Mouse (Mus musculus): ENCODE data around the gene Vps11. TPM values are rescaled to one million over a fixed set of nuclear protein-coding genes. Genes with fewer than 3 reads are reported as not detected.
"Not testable (repeated sequence)": the region's sequence is repeated elsewhere in the genome, so short reads cannot be mapped to it uniquely, and the experiment has no call there.

Gene Vps11
- polyA plus RNA-seq, 1 experiment from 2014 or later = 14.6 TPM

GRCm38 (mm10) chr9:44334396-44335330 lies 26.8 kb downstream of the Vps11 start, which contains the start of gene H2afx:
Gene H2afx, plus strand, starts transcription at chr9:44334694.
- peaks cover 81% of the 10 kb centered on the region for H3K36me3 ChIP-seq (replicated peaks)
- peak within 1 kb of the TSS; percentile 100 for H3K27ac ChIP-seq (replicated peaks)
- under 1% methylated on average over 91 of the region's 91 CpGs for WGBS (ENCODE audit: insufficient replicate concordance)

GRCm38 (mm10) chr9:44332918-44333638 lies 28.4 kb downstream of the Vps11 start:
- no peaks in the 10 kb centered on the region for H3K27me3 ChIP-seq
- peaks cover 32% of the 10 kb centered on the region for H3K4me1 ChIP-seq (replicated peaks)
- H3K36me3 ChIP-seq (replicated peaks) = peaks cover 79% of the 10 kb centered on the region
- peak overlapping the region; percentile 16 for H3K9ac ChIP-seq
- no peaks in the 10 kb centered on the region for H3K9me3 ChIP-seq (replicated peaks)
- H3K4me2 ChIP-seq = peak overlapping the region; percentile 60
- H3K4me3 ChIP-seq (replicated peaks) = peak overlapping the region; percentile 48
- no peak for ATAC-seq (ENCODE audit: insufficient read depth)
- peak overlapping the region; percentile 83 for H3K27ac ChIP-seq (replicated peaks)
- 92% methylated on average over 13 of the region's 13 CpGs for WGBS (ENCODE audit: insufficient replicate concordance)

More at GRCm38 (mm10) chr9:44334396-44335330, 26.8 kb downstream of the Vps11 start, which contains the start of gene H2afx:
- peaks cover 40% of the 10 kb centered on the region for H3K4me1 ChIP-seq (replicated peaks)
- no peaks in the 10 kb centered on the region for H3K9me3 ChIP-seq (replicated peaks)
- peak within 1 kb of the TSS; percentile 81 for H3K4me3 ChIP-seq (replicated peaks)
- peak; percentile 85 for ATAC-seq (ENCODE audit: insufficient read depth)
- no peaks in the 10 kb centered on the region for H3K27me3 ChIP-seq
- H3K9ac ChIP-seq = peak within 1 kb of the TSS; percentile 96
- H3K4me2 ChIP-seq = peak within 1 kb of the TSS; percentile 82

- Histone ChIP-seq H3K4me3 (replicated peaks) (no peak overlapping the region), H3K9me3 (replicated peaks) (no peaks in the 10 kb centered on the region), H3K9ac (no peak overlapping the region), H3K4me1 (replicated peaks) (peaks cover 37% of the 10 kb centered on the region), H3K4me2 (no peak overlapping the region), H3K36me3 (replicated peaks) (peaks cover 55% of the 10 kb centered on the region), H3K27ac (replicated peaks) (0 out of 2 replicates have a peak overlapping the region, but pooled peaks have one; percentile 26), H3K27me3 (no peaks in the 10 kb centered on the region)
- 83% methylated on average over 6 of the region's 6 CpGs for WGBS (ENCODE audit: insufficient replicate concordance)
- ATAC-seq (ENCODE audit: insufficient read depth) = no peak
These were observed 30.7 kb downstream of the Vps11 start for GRCm38 (mm10) chr9:44330736-44331135.

- 88% methylated on average over 5 of the region's 5 CpGs for WGBS (ENCODE audit: insufficient replicate concordance)
- H3K27ac ChIP-seq (replicated peaks) = peak overlapping the region; percentile 88
- H3K27me3 ChIP-seq = no peaks in the 10 kb centered on the region
- H3K4me2 ChIP-seq = peak overlapping the region; percentile 91
- peaks cover 44% of the 10 kb centered on the region for H3K36me3 ChIP-seq (replicated peaks)
- H3K4me1 ChIP-seq (replicated peaks) = peaks cover 39% of the 10 kb centered on the region
- H3K9me3 ChIP-seq (replicated peaks) = no peaks in the 10 kb centered on the region
- no peak for ATAC-seq (ENCODE audit: insufficient read depth)
- peak overlapping the region; percentile 88; the same call in 1 of the 2 replicates for H3K9ac ChIP-seq
- peak overlapping the region; percentile 81 for H3K4me3 ChIP-seq (replicated peaks)
These were observed 33.5 kb downstream of the Vps11 start for GRCm38 (mm10) chr9:44327926-44328325.

- H3K4me3 ChIP-seq (replicated peaks) = peak overlapping the region; percentile 81
- H3K9ac ChIP-seq = peak overlapping the region; percentile 88
- peak overlapping the region; percentile 91 for H3K4me2 ChIP-seq
- H3K4me1 ChIP-seq (replicated peaks) = peaks cover 42% of the 10 kb centered on the region
- WGBS (ENCODE audit: insufficient replicate concordance) = under 1% methylated on average over 22 of the region's 22 CpGs
- H3K9me3 ChIP-seq (replicated peaks) = no peaks in the 10 kb centered on the region
- H3K27ac ChIP-seq (replicated peaks) = peak overlapping the region; percentile 88
- peaks cover 38% of the 10 kb centered on the region for H3K36me3 ChIP-seq (replicated peaks)
- no peaks in the 10 kb centered on the region for H3K27me3 ChIP-seq
- ATAC-seq (ENCODE audit: insufficient read depth) = peak; percentile 40
These were observed 34.3 kb downstream of the Vps11 start for GRCm38 (mm10) chr9:44327064-44327711.

- under 1% methylated on average over 38 of the region's 38 CpGs for WGBS (ENCODE audit: insufficient replicate concordance)
These were observed 35.0 kb downstream of the Vps11 start for GRCm38 (mm10) chr9:44326371-44327063.

GRCm38 (mm10) chr9:44325768-44326370 lies 35.6 kb downstream of the Vps11 start, which contains the start of gene Dpagt1:
Gene Dpagt1, plus strand, starts transcription at chr9:44326019.
- ATAC-seq (ENCODE audit: insufficient read depth) = no peak; the same call in 1 of the 2 replicates
- WGBS (ENCODE audit: insufficient replicate concordance) = 3% methylated on average over 12 of the region's 12 CpGs
- Histone ChIP-seq H3K9ac (peak within 1 kb of the TSS; percentile 88), H3K27me3 (no peaks in the 10 kb centered on the region), H3K27ac (replicated peaks) (peak within 1 kb of the TSS; percentile 88), H3K4me2 (peak within 1 kb of the TSS; percentile 91), H3K4me1 (replicated peaks) (peaks cover 49% of the 10 kb centered on the region), H3K36me3 (replicated peaks) (peaks cover 25% of the 10 kb centered on the region), H3K9me3 (replicated peaks) (no peaks in the 10 kb centered on the region), H3K4me3 (replicated peaks) (peak within 1 kb of the TSS; percentile 81)

More at GRCm38 (mm10) chr9:44326371-44327063, 35.0 kb downstream of the Vps11 start:
- no peaks in the 10 kb centered on the region for H3K27me3 ChIP-seq
- peaks cover 43% of the 10 kb centered on the region for H3K4me1 ChIP-seq (replicated peaks)
- ATAC-seq (ENCODE audit: insufficient read depth) = peak; percentile 86
- peaks cover 32% of the 10 kb centered on the region for H3K36me3 ChIP-seq (replicated peaks)
- H3K4me3 ChIP-seq (replicated peaks) = peak overlapping the region; percentile 81
- peak overlapping the region; percentile 91 for H3K4me2 ChIP-seq
- peak overlapping the region; percentile 88 for H3K9ac ChIP-seq
- peak overlapping the region; percentile 88 for H3K27ac ChIP-seq (replicated peaks)
- H3K9me3 ChIP-seq (replicated peaks) = no peaks in the 10 kb centered on the region

GRCm38 (mm10) chr9:44325032-44325767 lies 36.3 kb downstream of the Vps11 start:
- WGBS (ENCODE audit: insufficient replicate concordance) = 46% methylated on average over 7 of the region's 8 CpGs
- H3K27ac ChIP-seq (replicated peaks) = peak overlapping the region; percentile 88
- not testable (repeated sequence) for H3K27me3 ChIP-seq; H3K9me3 ChIP-seq (replicated peaks); ATAC-seq (ENCODE audit: insufficient read depth)
- H3K9ac ChIP-seq = peak overlapping the region; percentile 88; the same call in 1 of the 2 replicates
- peak overlapping the region; percentile 81; the same call in 1 of the 2 replicates for H3K4me3 ChIP-seq (replicated peaks)
- peaks cover 55% of the 10 kb centered on the region for H3K4me1 ChIP-seq (replicated peaks)
- peak overlapping the region; percentile 91 for H3K4me2 ChIP-seq
- peaks cover 19% of the 10 kb centered on the region for H3K36me3 ChIP-seq (replicated peaks)

- Histone ChIP-seq H3K4me1 (replicated peaks) (peaks cover 56% of the 10 kb centered on the region), H3K4me3 (replicated peaks) (no peak overlapping the region), H3K4me2 (no peak overlapping the region), H3K9ac (no peak overlapping the region), H3K27me3 (no peaks in the 10 kb centered on the region), H3K36me3 (replicated peaks) (peaks cover 9% of the 10 kb centered on the region), H3K27ac (replicated peaks) (no peak overlapping the region), H3K9me3 (replicated peaks) (no peaks in the 10 kb centered on the region)
- ATAC-seq (ENCODE audit: insufficient read depth) = no peak
- WGBS (ENCODE audit: insufficient replicate concordance) = 77% methylated on average over 6 of the region's 6 CpGs
These were observed 37.3 kb downstream of the Vps11 start for GRCm38 (mm10) chr9:44324147-44324546.
